Mouse (Mus musculus): ENCODE measurements around the gene Ube2h. TPM values are rescaled to one million over a fixed set of nuclear protein-coding genes. Genes with fewer than 3 reads are reported as not detected.

The Ube2h gene
- polyA plus RNA-seq, 1 experiment, result 33.5 TPM

- peaks cover 43% of the 10 kb centered on the region for H3K27me3 ChIP-seq (ENCODE audit: control insufficient read depth, insufficient read depth, insufficient read length)
- no peak for TF ChIP-seq USF1 (IDR thresholded peaks at IDR 0.05; ENCODE audit: low read depth)
- no peak for TF ChIP-seq REST (IDR thresholded peaks at IDR 0.05; ENCODE audit: insufficient read depth, insufficient read length)
- no peak for TF ChIP-seq TCF3 (IDR thresholded peaks at IDR 0.05; ENCODE audit: insufficient read length, low read depth)
- no peak for TF ChIP-seq MYOD1 (IDR thresholded peaks at IDR 0.05; ENCODE audit: control insufficient read depth in 1 of 3, insufficient read length in 2 of 3, low read depth in 2 of 3)
- TF ChIP-seq MYOG (IDR thresholded peaks at IDR 0.05; ENCODE audit: control insufficient read depth in 1 of 3, insufficient read depth in 1 of 3, insufficient read length in 2 of 3, low read depth in 2 of 3), result no peak
- no peak for TF ChIP-seq POLR2AphosphoS2 (IDR thresholded peaks at IDR 0.05; ENCODE audit: insufficient read length, low read depth)
- no peak for TF ChIP-seq SRF (IDR thresholded peaks at IDR 0.05; ENCODE audit: control insufficient read depth, insufficient read length, low read depth)
- TF ChIP-seq POLR2A (IDR thresholded peaks at IDR 0.05; ENCODE audit: insufficient read length, low read depth), result no peak
- TF ChIP-seq E2F4 (IDR thresholded peaks at IDR 0.05; ENCODE audit: insufficient read depth), result no peak
- no peak for TF ChIP-seq CEBPB (IDR thresholded peaks at IDR 0.05; ENCODE audit: insufficient read depth, poor library complexity, severe bottlenecking)
- no peak for TF ChIP-seq TCF12 (IDR thresholded peaks at IDR 0.05; ENCODE audit: insufficient read depth, poor library complexity, severe bottlenecking)
- TF ChIP-seq MAX (IDR thresholded peaks at IDR 0.05; ENCODE audit: low read depth), result no peak
These were observed 120.7 kb downstream of the Ube2h start for GRCm38 (mm10) chr6:30183624-30184023.

DNA sequence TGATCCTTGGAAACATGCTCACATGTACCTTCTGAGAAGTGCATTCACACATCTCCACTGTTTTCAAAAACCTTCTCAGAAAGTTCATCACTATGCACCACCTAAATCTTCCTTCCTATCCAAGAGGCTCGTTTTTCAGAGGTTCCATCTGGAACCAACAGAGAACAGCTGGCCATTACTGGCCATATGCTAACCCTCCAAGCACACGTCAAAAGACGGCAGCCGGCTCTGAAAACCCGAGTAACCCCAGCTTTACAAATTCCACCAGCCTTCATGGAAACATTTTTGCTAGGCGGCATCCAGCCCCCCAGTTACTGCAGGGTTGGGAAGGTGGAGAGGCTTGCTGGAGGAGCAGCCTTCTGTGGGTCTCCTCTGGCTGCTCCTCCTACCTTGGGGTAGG is 122.3 kb downstream of the Ube2h start:
- Histone ChIP-seq H3K36me3 (ENCODE audit: control insufficient read depth, insufficient read depth) (no peaks in the 10 kb centered on the region), H3K27me3 (ENCODE audit: control insufficient read depth, insufficient read depth, insufficient read length) (peaks cover 43% of the 10 kb centered on the region), H3ac (ENCODE audit: control insufficient read depth, insufficient read length) (no peak overlapping the region), H3K4me2 (ENCODE audit: low read depth) (no peak overlapping the region), H3K4me3 (no peak overlapping the region), H3K79me2 (ENCODE audit: control insufficient read depth, insufficient read depth) (no peaks in the 10 kb centered on the region)
- TF ChIP-seq MAX (IDR thresholded peaks at IDR 0.05; ENCODE audit: low read depth) (no peak), CEBPB (IDR thresholded peaks at IDR 0.05; ENCODE audit: insufficient read depth, poor library complexity, severe bottlenecking) (no peak), POLR2AphosphoS2 (IDR thresholded peaks at IDR 0.05; ENCODE audit: insufficient read length, low read depth) (no peak)

More at GRCm38 (mm10) chr6:30183624-30184023, 120.7 kb downstream of the Ube2h start:
- no peaks in the 10 kb centered on the region for H3K36me3 ChIP-seq (ENCODE audit: control insufficient read depth, insufficient read depth)
- no peaks in the 10 kb centered on the region for H3K79me2 ChIP-seq (ENCODE audit: control insufficient read depth, insufficient read depth)
- H3K4me3 ChIP-seq, result no peak overlapping the region
- no peak overlapping the region for H3K4me2 ChIP-seq (ENCODE audit: low read depth)
- H3ac ChIP-seq (ENCODE audit: control insufficient read depth, insufficient read length), result no peak overlapping the region

GRCm38 (mm10) chr6:30180321-30180720 is 124.0 kb downstream of the Ube2h start:
- Histone ChIP-seq H3K79me2 (ENCODE audit: control insufficient read depth, insufficient read depth) (no peaks in the 10 kb centered on the region), H3K27me3 (ENCODE audit: control insufficient read depth, insufficient read depth, insufficient read length) (peaks cover 44% of the 10 kb centered on the region), H3K36me3 (ENCODE audit: control insufficient read depth, insufficient read depth) (no peaks in the 10 kb centered on the region), H3ac (ENCODE audit: control insufficient read depth, insufficient read length) (no peak overlapping the region), H3K4me2 (ENCODE audit: low read depth) (no peak overlapping the region), H3K4me3 (no peak overlapping the region)
- TF ChIP-seq CEBPB (IDR thresholded peaks at IDR 0.05; ENCODE audit: insufficient read depth, poor library complexity, severe bottlenecking) (no peak), MYOG (IDR thresholded peaks at IDR 0.05; ENCODE audit: control insufficient read depth in 1 of 3, insufficient read depth in 1 of 3, insufficient read length in 2 of 3, low read depth in 2 of 3) (no peak), USF1 (IDR thresholded peaks at IDR 0.05; ENCODE audit: low read depth) (no peak), MAX (IDR thresholded peaks at IDR 0.05; ENCODE audit: low read depth) (no peak), TCF12 (IDR thresholded peaks at IDR 0.05; ENCODE audit: insufficient read depth, poor library complexity, severe bottlenecking) (no peak), REST (IDR thresholded peaks at IDR 0.05; ENCODE audit: insufficient read depth, insufficient read length) (no peak), E2F4 (IDR thresholded peaks at IDR 0.05; ENCODE audit: insufficient read depth) (no peak), POLR2A (IDR thresholded peaks at IDR 0.05; ENCODE audit: insufficient read length, low read depth) (no peak), TCF3 (IDR thresholded peaks at IDR 0.05; ENCODE audit: insufficient read length, low read depth) (no peak), POLR2AphosphoS2 (IDR thresholded peaks at IDR 0.05; ENCODE audit: insufficient read length, low read depth) (no peak), SRF (IDR thresholded peaks at IDR 0.05; ENCODE audit: control insufficient read depth, insufficient read length, low read depth) (no peak), MYOD1 (IDR thresholded peaks at IDR 0.05; ENCODE audit: control insufficient read depth in 1 of 3, insufficient read length in 2 of 3, low read depth in 2 of 3) (no peak)

DNA sequence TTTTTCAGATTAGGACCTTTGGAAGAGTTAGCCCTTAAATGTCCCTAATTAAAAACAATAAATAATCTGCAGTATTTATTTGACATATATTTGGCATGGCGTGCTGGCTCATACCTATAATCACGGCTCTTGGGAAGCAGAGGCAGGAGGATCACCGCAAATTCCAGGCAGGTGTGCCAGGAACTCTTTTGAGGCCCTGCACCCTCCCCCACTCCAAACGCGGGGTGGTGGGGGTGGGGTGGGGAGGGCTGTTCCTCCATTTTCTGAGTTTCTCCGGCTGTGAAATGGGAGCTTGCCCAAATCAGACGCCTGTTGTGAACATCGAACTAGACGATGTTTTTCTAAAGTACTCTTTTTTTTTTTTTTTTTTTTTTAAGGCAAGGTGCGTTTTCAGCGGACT is 125.3 kb downstream of the Ube2h start:
- no peaks in the 10 kb centered on the region for H3K79me2 ChIP-seq (ENCODE audit: control insufficient read depth, insufficient read depth)
- H3K27me3 ChIP-seq (ENCODE audit: control insufficient read depth, insufficient read depth, insufficient read length), result peaks cover 45% of the 10 kb centered on the region

GRCm38 (mm10) chr6:30178023-30178639 is 126.2 kb downstream of the Ube2h start:
- no peak overlapping the region for H3ac ChIP-seq (ENCODE audit: control insufficient read depth, insufficient read length)
- no peaks in the 10 kb centered on the region for H3K36me3 ChIP-seq (ENCODE audit: control insufficient read depth, insufficient read depth)
- TF ChIP-seq POLR2A (IDR thresholded peaks at IDR 0.05; ENCODE audit: insufficient read length, low read depth), result no peak
- no peak for TF ChIP-seq REST (IDR thresholded peaks at IDR 0.05; ENCODE audit: insufficient read depth, insufficient read length)
- TF ChIP-seq SRF (IDR thresholded peaks at IDR 0.05; ENCODE audit: control insufficient read depth, insufficient read length, low read depth), result no peak
- TF ChIP-seq MAX (IDR thresholded peaks at IDR 0.05; ENCODE audit: low read depth), result no peak
- no peak for TF ChIP-seq TCF3 (IDR thresholded peaks at IDR 0.05; ENCODE audit: insufficient read length, low read depth)
- TF ChIP-seq TCF12 (IDR thresholded peaks at IDR 0.05; ENCODE audit: insufficient read depth, poor library complexity, severe bottlenecking), result no peak
- TF ChIP-seq E2F4 (IDR thresholded peaks at IDR 0.05; ENCODE audit: insufficient read depth), result no peak
- no peak for TF ChIP-seq CEBPB (IDR thresholded peaks at IDR 0.05; ENCODE audit: insufficient read depth, poor library complexity, severe bottlenecking)
- no peak for TF ChIP-seq MYOD1 (IDR thresholded peaks at IDR 0.05; ENCODE audit: control insufficient read depth in 1 of 3, insufficient read length in 2 of 3, low read depth in 2 of 3)
- TF ChIP-seq USF1 (IDR thresholded peaks at IDR 0.05; ENCODE audit: low read depth), result no peak
- no peak for TF ChIP-seq POLR2AphosphoS2 (IDR thresholded peaks at IDR 0.05; ENCODE audit: insufficient read length, low read depth)
- TF ChIP-seq MYOG (IDR thresholded peaks at IDR 0.05; ENCODE audit: control insufficient read depth in 1 of 3, insufficient read depth in 1 of 3, insufficient read length in 2 of 3, low read depth in 2 of 3), result no peak
- no peak overlapping the region for H3K4me2 ChIP-seq (ENCODE audit: low read depth)
- H3K79me2 ChIP-seq (ENCODE audit: control insufficient read depth, insufficient read depth), result no peaks in the 10 kb centered on the region
- peaks cover 40% of the 10 kb centered on the region for H3K27me3 ChIP-seq (ENCODE audit: control insufficient read depth, insufficient read depth, insufficient read length)
- H3K4me3 ChIP-seq, result no peak overlapping the region

More for the DNA sequence above, 125.3 kb downstream of the Ube2h start:
- Histone ChIP-seq H3K4me3 (no peak overlapping the region), H3K36me3 (ENCODE audit: control insufficient read depth, insufficient read depth) (no peaks in the 10 kb centered on the region), H3ac (ENCODE audit: control insufficient read depth, insufficient read length) (no peak overlapping the region), H3K4me2 (ENCODE audit: low read depth) (no peak overlapping the region)
- no peak for TF ChIP-seq TCF3 (IDR thresholded peaks at IDR 0.05; ENCODE audit: insufficient read length, low read depth)
- no peak for TF ChIP-seq USF1 (IDR thresholded peaks at IDR 0.05; ENCODE audit: low read depth)
- no peak for TF ChIP-seq POLR2AphosphoS2 (IDR thresholded peaks at IDR 0.05; ENCODE audit: insufficient read length, low read depth)
- TF ChIP-seq MYOG (IDR thresholded peaks at IDR 0.05; ENCODE audit: control insufficient read depth in 1 of 3, insufficient read depth in 1 of 3, insufficient read length in 2 of 3, low read depth in 2 of 3), result no peak
- no peak for TF ChIP-seq E2F4 (IDR thresholded peaks at IDR 0.05; ENCODE audit: insufficient read depth)
- TF ChIP-seq CEBPB (IDR thresholded peaks at IDR 0.05; ENCODE audit: insufficient read depth, poor library complexity, severe bottlenecking), result no peak
- no peak for TF ChIP-seq REST (IDR thresholded peaks at IDR 0.05; ENCODE audit: insufficient read depth, insufficient read length)
- TF ChIP-seq MAX (IDR thresholded peaks at IDR 0.05; ENCODE audit: low read depth), result no peak
- no peak for TF ChIP-seq SRF (IDR thresholded peaks at IDR 0.05; ENCODE audit: control insufficient read depth, insufficient read length, low read depth)
